Mouse (Mus musculus) bone marrow macrophage, adult 2 months (primary cell): ENCODE measurements around the gene Ctcf.

ENCODE experiments used
- CTCF ChIP-seq: IDR thresholded peaks from 2 replicates; pipeline ENCODE4 v1.5.1; 2012; ENCODE audit warnings: low read depth, mild to moderate bottlenecking, low read length, moderate library complexity
- POLR2A ChIP-seq: IDR thresholded peaks from 2 replicates; pipeline ENCODE4 v1.6.1; 2012; ENCODE audit warnings: mild to moderate bottlenecking, low read depth, low read length, borderline replicate concordance

DNA sequence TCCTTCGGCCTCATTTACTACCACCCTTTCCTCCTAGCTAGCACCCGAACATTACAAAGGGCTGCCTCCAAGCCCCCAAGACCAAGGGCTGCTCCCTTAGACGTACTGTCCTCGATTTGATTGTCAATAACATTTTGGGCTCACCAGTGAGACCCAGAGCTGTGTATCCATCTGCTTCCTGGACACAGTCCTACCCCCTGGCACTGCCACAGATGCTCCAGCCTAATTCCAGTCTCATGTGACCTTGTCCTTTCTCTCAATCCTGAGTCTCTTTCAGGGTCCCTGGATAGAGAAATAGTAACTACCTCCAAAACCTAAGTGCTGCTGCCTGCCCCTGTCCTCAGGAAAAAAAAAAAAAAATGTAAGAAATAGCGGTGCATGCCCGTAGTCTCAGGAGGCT is 68.6 kb downstream of the Ctcf start:
- TF ChIP-seq CTCF = no peak
- TF ChIP-seq POLR2A = no peak
